Mouse (Mus musculus): ENCODE measurements at regions not wholly inside any gene's neighbourhood (a gene's known extent, or its start where the extent isn't known, plus 50 kb on each side); places are given as distances from the start of the nearest gene placed in this dataset.

DNA sequence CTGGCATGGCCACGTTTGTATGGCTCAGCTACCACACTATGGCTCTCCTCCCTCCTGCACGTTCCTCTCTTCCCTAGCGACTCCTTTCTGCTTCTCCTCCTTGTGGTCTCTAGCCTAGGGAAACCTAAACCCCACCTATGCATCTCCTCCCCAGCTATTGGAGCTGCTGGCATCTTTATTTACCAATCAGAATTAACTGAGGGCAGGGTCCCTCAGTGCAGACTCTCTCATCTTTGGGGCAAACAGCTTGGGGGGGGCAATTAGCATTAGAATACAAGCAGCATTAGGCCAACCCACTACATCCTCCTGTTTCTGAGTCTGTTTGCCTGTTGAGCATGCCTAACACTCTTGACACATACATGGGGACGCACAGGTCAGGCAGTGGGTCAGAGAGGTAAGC is 106.7 kb upstream of the Foxn2 start:
- intact Hi-C loops (cut with DNase I): loop anchor here (5.0 kb wide), 1 partner anchor 108 kb away; the partner anchor contains the start of gene Foxn2
- no peak for DNase-seq

DNA sequence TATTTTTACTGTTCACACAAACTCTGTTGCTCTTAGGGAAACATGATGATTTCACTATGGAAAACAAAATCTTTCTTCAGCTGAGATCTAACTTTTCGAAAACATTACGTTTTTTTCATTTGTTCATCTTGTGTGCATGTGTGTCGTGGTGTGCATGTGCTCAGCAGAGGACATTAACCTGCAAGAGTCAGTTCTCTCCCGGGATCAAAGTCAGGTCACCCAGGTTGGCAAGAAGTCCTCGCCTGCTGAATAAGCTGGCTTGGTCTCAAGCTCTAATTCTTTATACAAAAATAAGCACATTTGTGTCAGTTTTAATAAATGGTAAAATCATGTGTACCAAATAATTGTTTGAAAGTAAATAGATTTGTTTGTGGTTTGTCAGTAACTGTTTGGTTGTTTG is 105.2 kb upstream of the Foxn2 start:
- DNase-seq: no peak
- intact Hi-C loops (cut with DNase I): no loop called here

DNA sequence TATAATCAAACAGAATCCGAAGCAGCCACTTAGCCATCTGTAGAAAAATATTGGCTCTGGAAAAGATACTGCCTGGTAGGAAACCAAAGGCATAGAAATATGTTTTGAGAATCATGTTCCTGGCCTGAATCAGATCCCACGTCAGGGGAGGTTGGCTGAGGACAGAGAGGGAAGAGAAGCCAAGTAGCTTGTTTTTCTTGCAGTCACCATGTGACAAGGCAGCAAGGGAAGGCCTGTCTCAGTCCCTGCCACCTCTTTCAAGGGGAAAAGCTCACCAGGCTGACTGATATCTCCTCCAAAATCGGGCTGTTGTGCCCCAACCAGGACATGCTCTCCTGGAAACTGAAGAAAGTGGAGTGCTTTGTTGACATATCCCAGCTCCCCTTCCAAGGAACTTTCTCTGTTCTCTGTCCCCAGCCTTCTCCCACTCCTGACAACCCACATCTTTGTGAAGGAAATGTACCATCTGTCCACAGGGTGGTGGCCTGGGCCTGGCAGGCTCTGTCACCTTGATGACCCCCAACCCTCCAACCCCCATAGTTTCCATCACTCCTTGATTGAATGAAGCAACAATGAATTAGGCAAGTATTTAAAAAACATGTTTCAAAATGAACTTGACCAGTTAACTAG is 104.3 kb upstream of the Foxn2 start:
- DNase-seq: peak; percentile 58 to 70
- intact Hi-C loops (cut with DNase I): no loop called here

DNA sequence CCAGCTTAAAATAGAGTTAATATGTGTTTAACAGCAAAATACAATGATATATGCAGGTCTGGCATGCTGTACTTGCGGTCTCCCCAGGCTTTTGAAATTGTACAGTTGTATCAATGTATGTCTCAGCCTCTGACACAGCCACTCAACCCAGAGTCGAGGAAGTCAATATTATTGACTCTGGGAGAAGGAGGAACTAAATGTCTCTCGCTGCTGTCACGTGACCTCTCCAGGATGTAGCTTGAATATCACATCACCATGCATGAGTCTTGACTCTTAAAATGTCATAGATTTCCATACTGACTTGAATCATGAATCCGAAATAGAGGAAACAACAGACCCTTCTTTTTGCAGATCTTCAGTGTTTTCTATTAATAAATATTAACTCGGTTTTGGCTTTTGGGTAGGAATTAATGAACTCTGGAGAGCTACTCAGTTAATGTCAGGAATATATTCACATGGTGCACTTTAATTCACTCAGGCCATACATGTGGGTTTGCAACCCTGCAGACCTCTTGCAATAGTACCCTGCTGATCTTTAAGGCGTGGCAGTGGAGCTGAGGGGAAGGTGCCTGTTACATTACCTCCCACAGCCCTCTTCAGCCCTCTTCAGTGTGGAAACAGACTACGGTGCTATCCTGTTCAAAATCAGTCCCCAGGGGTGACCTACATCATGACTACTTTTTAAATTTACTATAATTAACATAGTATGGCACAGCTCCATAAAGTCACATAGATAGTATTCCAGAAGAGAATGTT is 102.7 kb upstream of the Foxn2 start:
- no peak for DNase-seq
- intact Hi-C loops (cut with DNase I): no loop called here

DNA sequence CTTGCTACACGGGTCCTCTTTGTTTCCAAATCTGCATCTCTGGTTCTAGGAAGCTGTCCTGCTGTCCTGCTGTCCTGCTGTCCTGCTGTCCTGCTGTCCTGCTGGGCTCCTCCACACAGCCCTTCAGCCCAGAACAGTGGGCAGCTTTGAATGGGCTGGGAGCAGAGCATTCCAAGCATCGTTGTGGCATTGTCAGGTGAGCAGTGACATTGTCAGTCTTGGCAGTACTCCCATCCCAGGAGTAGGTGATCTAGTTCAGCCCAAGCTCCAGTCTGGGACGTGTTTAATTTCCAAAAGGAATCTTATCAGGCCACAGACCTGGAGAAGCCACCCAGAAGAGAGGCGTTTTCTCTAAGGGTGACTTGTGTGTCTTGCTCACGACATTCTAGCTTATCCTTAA is 99.4 kb upstream of the Foxn2 start:
- DNase-seq: no peak
- intact Hi-C loops (cut with DNase I): no loop called here

DNA sequence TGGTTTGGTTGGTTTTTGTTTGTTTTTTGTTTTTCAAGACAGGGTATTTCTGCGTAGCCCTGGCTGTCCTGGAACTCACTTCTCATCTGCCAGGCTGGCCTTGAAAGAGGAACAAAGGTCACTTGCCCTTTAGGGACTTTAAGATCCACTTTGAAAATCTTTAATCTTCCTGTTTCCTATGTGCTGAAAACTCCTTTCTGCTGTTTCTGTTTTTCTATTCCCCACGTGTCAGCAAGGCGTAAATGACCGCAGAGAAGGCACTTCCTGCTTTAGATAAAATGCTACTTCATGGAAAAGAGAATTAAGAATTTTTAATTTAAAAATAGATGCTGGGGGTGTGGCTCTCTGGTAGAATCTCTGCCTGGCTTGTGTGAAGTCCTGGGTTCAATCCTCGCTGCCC is 98.9 kb upstream of the Foxn2 start:
- intact Hi-C loops (cut with DNase I): no loop called here
- no peak for DNase-seq

DNA sequence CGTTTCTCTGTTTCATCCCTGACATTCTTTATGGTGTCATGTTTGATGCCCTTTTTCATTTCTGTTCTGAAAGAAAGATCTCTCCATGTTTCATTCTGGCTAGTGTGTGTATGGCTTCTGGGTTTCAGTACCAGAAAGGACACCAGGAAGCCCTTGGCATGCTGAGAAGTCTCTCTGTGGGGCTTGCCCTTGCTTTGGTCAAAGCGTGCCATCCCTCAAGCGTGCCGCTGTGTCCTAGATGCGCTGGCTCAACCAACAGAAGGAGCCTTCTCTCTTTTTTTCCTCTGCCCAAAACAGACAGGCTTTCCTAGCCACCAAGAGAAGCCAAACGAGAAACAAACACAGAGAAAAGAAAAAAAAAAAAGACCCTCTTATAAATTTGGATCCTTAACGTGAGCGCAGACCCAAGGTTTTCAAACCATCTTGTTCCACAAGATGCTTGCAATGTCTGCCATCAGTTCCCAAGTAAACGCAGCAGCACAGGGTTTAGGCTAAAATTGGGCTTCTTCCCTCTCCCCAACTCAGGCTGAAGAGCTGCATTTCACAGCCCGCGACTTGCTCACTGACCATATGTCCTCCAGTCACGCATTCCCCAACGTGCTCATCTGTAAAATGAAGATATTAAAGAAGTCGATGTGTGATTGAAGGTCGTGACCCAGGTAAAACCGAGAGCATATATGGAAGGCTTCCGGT is 97.3 kb upstream of the Foxn2 start:
- intact Hi-C loops (cut with DNase I): no loop called here
- no peak for DNase-seq

DNA sequence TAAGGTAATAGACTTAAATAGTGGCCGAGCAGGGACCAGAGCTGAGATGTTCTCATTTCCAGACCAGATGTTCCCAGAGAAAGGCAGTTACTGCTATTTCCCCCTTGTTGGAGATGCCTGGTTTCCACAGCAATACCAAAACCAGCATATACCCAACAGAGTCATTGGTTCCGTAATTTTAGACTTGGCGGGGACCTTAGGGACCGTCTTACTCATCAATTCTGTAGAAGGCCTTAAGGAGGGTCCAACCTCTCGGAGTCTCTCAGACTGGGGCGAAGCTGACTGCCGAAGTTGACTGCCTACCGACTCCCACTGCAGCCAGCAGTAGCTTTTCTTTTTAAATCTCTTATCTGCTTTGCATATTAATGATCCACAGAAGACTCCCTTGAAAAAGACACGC is 95.1 kb upstream of the Foxn2 start:
- intact Hi-C loops (cut with DNase I): no loop called here
- no peak for DNase-seq

DNA sequence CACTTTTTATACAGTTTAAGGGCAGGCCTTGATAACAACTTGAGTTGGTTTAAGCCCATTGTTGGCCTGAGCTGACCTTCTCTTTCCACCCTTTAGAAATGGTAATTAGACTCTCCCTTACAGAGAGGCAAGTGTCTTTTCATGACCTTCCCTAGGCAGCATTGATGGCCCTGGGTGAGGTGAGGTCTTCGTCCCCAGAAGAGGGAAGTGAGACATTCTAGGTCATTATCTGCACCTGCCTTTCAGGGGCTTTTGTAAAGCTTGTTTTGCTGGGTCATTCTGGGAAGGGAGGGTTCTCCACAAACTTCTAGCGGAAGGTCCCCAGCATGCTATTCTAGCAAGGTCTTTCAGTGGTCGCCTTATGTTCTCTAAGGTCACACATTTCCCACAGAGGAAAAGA is 93.6 kb upstream of the Foxn2 start:
- DNase-seq: no peak
- intact Hi-C loops (cut with DNase I): no loop called here

DNA sequence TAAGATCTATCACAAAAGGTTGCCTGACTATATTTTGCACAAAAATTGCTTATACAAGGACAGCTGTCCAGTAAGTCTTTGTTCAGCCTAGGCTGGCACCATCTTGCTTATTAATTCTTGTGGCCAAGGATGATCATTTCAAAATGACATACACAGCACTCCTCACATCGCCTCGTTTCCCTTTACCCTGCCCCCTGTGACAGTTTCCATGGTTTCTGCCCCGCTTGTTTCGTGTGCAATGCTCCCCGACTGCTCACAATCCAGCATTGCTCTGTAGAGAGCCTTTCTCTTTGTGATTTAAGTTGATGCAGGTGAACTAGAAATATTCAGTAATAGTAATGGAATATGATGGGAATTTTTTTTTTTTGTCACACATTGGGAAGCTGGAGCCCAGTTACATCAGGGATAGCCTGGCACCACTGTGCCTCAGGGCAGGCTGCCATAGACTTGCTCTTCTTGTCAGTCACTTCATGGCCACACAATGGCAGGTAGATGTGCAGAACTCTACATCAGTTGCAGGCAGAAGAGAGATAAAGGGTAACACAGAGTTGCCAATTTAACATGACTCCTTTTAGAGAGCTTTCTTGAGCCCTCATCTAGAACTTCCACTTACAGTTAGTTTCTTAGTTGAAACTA is 90.6 kb upstream of the Foxn2 start:
- no peak for DNase-seq
- intact Hi-C loops (cut with DNase I): no loop called here

DNA sequence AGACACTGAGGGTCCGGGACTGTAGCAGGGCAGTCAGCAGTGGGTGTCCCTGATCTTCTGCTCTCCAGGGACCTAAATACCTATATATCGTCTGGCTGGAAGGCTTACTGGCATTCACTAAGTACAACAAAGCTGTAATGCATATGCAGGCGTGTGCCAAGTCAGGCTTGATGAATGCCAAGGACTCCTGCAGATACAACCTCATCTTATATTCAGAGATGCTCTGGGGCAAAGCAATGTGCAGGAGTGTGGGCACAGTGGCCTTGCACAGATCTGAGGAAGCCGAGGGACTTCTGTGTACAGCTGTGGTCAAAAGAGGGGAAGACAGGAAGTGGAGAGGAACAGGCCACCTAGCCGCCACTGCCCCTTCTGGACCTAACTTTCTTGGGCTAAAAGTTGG is 89.5 kb upstream of the Foxn2 start:
- intact Hi-C loops (cut with DNase I): no loop called here
- DNase-seq: no peak

DNA sequence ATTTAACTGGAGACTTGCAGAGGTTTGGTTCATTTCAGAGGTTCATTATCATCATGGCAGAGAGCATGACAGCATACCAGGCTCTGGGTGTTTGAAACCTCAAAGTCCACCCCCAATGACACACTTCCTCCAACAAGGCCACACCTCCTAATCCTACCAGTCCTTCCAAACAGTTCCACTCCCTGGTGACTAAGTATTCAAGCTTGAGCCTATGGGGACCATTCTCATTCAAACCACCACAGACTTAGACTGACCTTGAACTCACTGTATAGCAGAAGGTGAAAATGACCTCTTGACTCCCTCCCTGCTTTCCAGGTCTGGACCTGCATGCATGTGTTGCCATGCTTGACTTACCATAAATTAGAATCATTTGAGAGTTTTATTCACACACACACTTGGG is 87.6 kb upstream of the Foxn2 start:
- DNase-seq: no peak
- intact Hi-C loops (cut with DNase I): no loop called here

DNA sequence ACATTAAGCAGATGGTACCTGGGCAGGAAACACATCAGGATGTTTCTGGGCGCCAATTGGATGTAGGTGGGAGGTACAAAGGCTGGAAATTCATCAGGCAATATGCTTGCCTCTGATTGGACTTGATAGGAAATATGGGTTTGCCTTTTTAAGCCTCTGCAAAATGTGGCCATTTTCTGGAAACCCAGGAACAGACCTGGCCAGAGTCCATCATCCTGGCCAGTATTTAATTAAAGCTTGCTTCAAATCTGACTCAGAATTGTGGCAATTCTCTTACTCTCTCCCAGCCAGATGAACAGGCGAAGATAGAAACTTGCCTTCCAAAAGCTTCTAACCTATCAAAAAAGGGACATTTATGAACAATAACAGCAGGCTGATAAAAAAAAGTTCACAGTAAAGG is 79.3 kb upstream of the Foxn2 start:
- no peak for DNase-seq
- intact Hi-C loops (cut with DNase I): no loop called here

DNA sequence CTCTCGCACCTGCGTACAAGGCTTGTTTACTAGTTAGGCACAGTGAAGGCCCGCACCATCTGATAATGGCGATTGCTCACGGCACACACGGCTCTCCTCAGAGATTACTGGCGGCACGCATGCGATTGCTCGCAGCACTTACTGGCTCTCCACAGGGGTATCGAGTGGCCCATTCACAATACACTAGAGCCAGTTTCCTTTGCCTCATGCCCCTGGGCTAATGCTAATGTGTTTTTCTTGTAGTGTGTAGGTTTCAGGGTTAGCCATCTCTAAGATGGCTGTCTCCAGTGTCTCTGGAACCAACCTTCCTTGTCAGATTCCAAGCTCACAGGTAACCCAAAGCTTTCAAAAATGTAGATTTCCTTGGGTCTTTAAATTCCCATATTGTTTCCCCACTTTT is 78.1 kb upstream of the Foxn2 start:
- DNase-seq: no peak
- intact Hi-C loops (cut with DNase I): no loop called here

DNA sequence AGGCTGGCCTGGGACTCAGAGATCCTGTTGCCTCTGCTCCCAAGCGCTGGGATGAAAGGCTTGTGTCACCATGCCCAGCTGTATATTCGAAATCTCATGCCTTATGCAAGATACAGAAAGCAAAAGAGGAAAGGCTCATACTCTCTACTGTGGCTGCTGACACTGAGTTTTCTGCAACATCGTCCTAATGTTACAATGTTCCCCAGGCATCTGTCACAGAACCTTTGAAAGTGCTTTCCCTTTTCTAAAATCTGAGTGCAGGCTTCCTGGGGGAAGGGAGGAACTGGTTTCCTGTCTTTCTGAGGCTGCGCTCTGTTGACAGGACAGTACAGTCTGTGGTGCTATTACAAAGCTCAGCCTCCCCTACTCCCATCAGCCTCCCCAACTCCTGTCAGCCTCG is 72.6 kb upstream of the Foxn2 start:
- intact Hi-C loops (cut with DNase I): no loop called here
- no peak for DNase-seq

DNA sequence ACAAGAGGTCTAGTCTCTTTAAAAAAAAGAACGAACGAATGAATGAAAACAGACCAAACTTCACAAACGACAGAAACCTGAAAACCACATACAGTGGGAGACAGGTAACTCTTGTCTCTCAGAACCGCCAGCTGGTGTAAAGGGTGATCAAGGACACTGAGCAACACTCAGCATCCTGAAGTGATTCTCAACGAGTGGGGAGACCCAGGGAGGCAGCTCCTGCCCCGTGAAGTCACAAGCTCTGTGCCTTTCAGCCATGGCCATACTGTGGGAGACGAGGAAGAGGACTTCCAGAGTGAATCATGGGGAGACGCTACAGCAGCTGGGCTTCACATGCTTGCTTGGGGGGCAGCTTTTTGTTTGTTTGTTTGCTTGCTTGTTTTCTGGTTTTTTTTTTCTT is 70.5 kb upstream of the Foxn2 start:
- intact Hi-C loops (cut with DNase I): no loop called here

DNA sequence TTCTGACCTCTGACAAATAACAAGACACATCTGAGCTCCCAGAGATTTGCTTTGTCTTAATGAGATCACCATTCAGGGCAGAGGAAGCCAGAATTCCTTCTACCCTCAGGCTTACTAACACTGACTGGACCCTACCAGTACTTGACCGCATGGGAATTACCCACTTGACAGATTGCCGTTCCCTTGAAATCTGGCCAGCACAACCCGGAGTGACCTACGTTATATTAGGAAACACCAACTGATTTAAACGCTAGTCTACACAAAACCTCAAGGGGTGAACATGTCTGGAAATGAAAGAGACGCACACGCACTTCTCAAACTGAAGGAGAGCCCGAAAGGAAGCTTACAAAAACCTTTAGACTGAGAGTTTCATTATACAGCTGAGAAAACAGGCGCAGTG is 69.8 kb upstream of the Foxn2 start:
- intact Hi-C loops (cut with DNase I): no loop called here
- DNase-seq: peak; percentile 9 to 22

More for the DNA sequence above, 70.5 kb upstream of the Foxn2 start:
- no peak for DNase-seq

DNA sequence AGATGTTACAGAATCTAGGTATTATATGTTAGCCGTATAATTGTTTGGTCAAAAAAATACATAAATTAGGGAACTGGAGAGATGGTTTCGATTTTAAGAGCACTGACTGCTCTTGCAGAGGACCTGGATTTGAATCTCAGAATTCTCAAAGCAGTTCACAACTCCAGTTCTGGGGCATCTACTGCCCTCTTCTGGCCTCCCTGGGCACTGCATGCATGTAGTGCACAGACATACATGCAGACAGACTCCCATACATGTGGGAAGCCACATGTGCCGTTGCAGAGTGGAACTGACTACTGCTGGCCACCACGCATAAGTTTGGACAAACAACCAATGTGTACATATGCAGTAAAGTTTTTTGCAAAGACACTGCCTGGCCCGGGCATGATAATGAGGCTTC is 62.0 kb upstream of the Foxn2 start:
- no peak for DNase-seq
- intact Hi-C loops (cut with DNase I): no loop called here

DNA sequence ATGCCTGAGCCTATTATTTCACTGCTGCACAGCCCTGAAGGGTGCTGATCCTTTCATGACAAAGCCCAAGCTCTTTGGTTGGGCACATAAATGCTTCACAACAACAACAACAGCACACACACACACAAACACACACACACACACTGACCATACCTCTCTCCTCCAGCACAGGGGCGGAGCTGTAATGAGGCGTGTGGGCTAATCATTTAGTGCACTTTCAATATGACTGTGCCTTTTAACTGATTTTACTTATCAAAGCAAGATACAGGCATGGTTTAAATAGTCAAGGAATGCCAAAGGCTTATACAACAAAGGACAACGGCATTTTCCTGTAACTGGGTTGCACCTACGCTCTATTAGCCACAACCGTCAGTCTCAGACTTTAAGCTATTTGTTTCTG is 61.1 kb upstream of the Foxn2 start:
- intact Hi-C loops (cut with DNase I): no loop called here
- no peak for DNase-seq

DNA sequence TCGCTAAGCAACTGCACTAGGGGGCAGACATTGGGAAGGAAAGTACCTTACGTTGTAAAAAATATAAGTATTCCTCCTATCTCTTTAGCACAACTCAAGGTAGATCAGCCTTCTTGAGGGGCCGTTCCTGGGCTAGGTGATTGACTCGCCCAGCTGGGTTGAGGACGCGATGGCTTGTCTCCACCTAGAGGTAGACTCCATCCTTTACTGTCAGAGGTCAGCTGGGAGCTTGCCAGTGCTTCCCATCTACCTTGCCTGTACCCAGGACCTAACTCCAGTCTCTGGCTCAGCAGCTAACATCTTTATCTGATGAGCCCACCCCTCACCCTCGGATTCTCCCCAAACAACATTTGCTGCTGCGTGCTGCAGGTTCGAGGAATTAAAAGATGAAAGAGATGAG is 59.4 kb upstream of the Foxn2 start:
- intact Hi-C loops (cut with DNase I): loop anchor here (5.0 kb wide), 1 partner anchor 124 kb away; no protein-coding TSS in a partner anchor
- DNase-seq: no peak

DNA sequence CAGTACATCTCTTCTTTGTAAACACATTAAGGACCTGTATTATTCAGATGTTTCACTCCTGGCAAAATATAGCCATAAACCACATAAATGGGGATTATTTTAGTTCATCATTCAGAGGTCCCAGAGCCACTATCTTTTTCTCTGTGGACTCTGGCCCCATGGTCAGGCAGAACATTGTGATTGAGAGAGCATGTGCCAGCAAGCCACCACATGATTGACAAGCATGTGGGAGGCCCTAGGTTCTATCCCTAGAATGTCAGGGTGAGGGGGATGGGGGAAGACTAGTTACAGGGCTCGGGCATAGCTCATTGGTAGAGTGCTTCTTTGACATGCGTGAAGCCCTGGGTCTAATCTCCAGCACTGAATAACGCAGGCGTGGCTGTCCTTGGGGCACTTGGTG is 57.1 kb upstream of the Foxn2 start:
- intact Hi-C loops (cut with DNase I): loop anchor here (5.0 kb wide), 1 partner anchor 126 kb away; no protein-coding TSS in a partner anchor
- DNase-seq: no peak
